Mouse (Mus musculus) forebrain, embryonic 16.5 days (tissue): ENCODE measurements around the gene Lrig1. TPM values are rescaled to one million over a fixed set of nuclear protein-coding genes. Genes with fewer than 3 reads are reported as not detected.

ENCODE experiments used
- ATAC-seq: fragments of 200-750 bp; cut with Nextera tagmentation; 2 replicates; pipeline ENCODE4 v1.8.0; 2017; ENCODE audit warnings: mild to moderate bottlenecking, moderate library complexity
- H3K27ac ChIP-seq: fragments of 300-500 bp; sonication (generic); 2 replicates; pipeline ENCODE4 v1.5.1; 2014; ENCODE audit warnings: low read length, control low read depth
- H3K27me3 ChIP-seq: fragments of 300-500 bp; sonication (generic); replicated peaks from 2 replicates; pipeline ENCODE4 v1.6.1; 2014; ENCODE audit warnings: low read length; ENCODE audit not compliant: control insufficient read depth, insufficient read depth
- H3K36me3 ChIP-seq: fragments of 300-500 bp; sonication (generic); 2 replicates; pipeline ENCODE4 v1.6.1; 2014; ENCODE audit not compliant: control insufficient read depth, insufficient read depth
- H3K4me1 ChIP-seq: fragments of 300-500 bp; sonication (generic); replicated peaks from 2 replicates; pipeline ENCODE4 v1.6.1; 2014; ENCODE audit warnings: low read length; ENCODE audit not compliant: control insufficient read depth, insufficient read depth
- H3K4me2 ChIP-seq: fragments of 300-500 bp; sonication (generic); 2 replicates; pipeline ENCODE4 v1.6.1; 2014; ENCODE audit warnings: mild to moderate bottlenecking, low read length, control low read depth
- H3K4me3 ChIP-seq: fragments of 300-500 bp; sonication (generic); replicated peaks from 2 replicates; pipeline ENCODE4 v1.5.1; 2014; ENCODE audit warnings: mild to moderate bottlenecking, low read length, control low read depth
- H3K9ac ChIP-seq: fragments of 300-500 bp; sonication (generic); replicated peaks from 2 replicates; pipeline ENCODE4 v1.6.1; 2014; ENCODE audit warnings: low read depth, low read length, control low read depth
- H3K9me3 ChIP-seq: fragments of 300-500 bp; sonication (generic); 2 replicates; pipeline ENCODE4 v1.6.1; 2016; ENCODE audit warnings: low read length; ENCODE audit not compliant: control insufficient read depth
- WGBS: fragments of 180-500 bp; shearing (Covaris S2); extraction: QIAGEN DNeasy Blood & Tissue Kit; methylation state at CpG from one replicate; pipeline ENCODE4 v1.1.7; 2014; 5-methylcytosine and 5-hydroxymethylcytosine counted together
- polyA plus RNA-seq: library from polyadenylated mRNA; unstranded; fragments of >200 nt; fragmentation: Nextera tagmentation; extraction: Ambion mirVana; gene quantifications from 2 replicates; pipeline ENCODE4 v1.2.1, GENCODE M21; 2015

Gene Lrig1
- polyA plus RNA-seq, 1 experiment from 2014 or later, result 8.3 TPM

- no peak for ATAC-seq
- H3K27me3 ChIP-seq, result no peaks in the 10 kb centered on the region
- peak overlapping the region; percentile 78 for H3K4me3 ChIP-seq
- H3K9ac ChIP-seq, result no peak overlapping the region
- under 1% methylated on average over 18 of the region's 18 CpGs for WGBS
- no peaks in the 10 kb centered on the region for H3K36me3 ChIP-seq
- no peaks in the 10 kb centered on the region for H3K9me3 ChIP-seq
- H3K4me1 ChIP-seq, result peaks cover 22% of the 10 kb centered on the region
- H3K4me2 ChIP-seq, result peak overlapping the region; percentile 94
- no peak overlapping the region for H3K27ac ChIP-seq
Observed at GRCm38 (mm10) chr6:94701071-94701470, 1.1 kb upstream of the Lrig1 start.

GRCm38 (mm10) chr6:94700612-94701011 is 654 bp upstream of the Lrig1 start:
- no peak overlapping the region for H3K9ac ChIP-seq
- peak overlapping the region; percentile 78 for H3K4me3 ChIP-seq
- no peak overlapping the region for H3K27ac ChIP-seq
- no peaks in the 10 kb centered on the region for H3K36me3 ChIP-seq
- WGBS, result under 1% methylated on average over 8 of the region's 8 CpGs
- H3K9me3 ChIP-seq, result no peaks in the 10 kb centered on the region
- H3K27me3 ChIP-seq, result no peaks in the 10 kb centered on the region
- peak overlapping the region; percentile 94 for H3K4me2 ChIP-seq
- ATAC-seq, result no peak
- H3K4me1 ChIP-seq, result peaks cover 22% of the 10 kb centered on the region

GRCm38 (mm10) chr6:94699173-94699987 is 578 bp downstream of the Lrig1 start:
- Histone ChIP-seq H3K27me3 (no peaks in the 10 kb centered on the region), H3K4me3 (peak overlapping the region; percentile 78), H3K36me3 (no peaks in the 10 kb centered on the region), H3K4me1 (peaks cover 22% of the 10 kb centered on the region), H3K9ac (peak overlapping the region; percentile 71), H3K27ac (peak overlapping the region; percentile 73), H3K9me3 (no peaks in the 10 kb centered on the region), H3K4me2 (peak overlapping the region; percentile 94)
- no peak; the same call in none of the 2 replicates for ATAC-seq
- WGBS, result under 1% methylated on average over 73 of the region's 95 CpGs

- H3K9ac ChIP-seq, result peak overlapping the region; percentile 71
- no peaks in the 10 kb centered on the region for H3K36me3 ChIP-seq
- peaks cover 22% of the 10 kb centered on the region for H3K4me1 ChIP-seq
- H3K27me3 ChIP-seq, result no peaks in the 10 kb centered on the region
- H3K4me3 ChIP-seq, result peak overlapping the region; percentile 78
- ATAC-seq, result no peak
- WGBS, result under 1% methylated on average over 11 of the region's 11 CpGs
- peak overlapping the region; percentile 94 for H3K4me2 ChIP-seq
- H3K27ac ChIP-seq, result no peak overlapping the region
- no peaks in the 10 kb centered on the region for H3K9me3 ChIP-seq
Observed at GRCm38 (mm10) chr6:94698509-94699172, 1.3 kb downstream of the Lrig1 start.

- H3K36me3 ChIP-seq, result no peaks in the 10 kb centered on the region
- H3K4me1 ChIP-seq, result peaks cover 22% of the 10 kb centered on the region
- no peak overlapping the region for H3K9ac ChIP-seq
- H3K27ac ChIP-seq, result no peak overlapping the region
- no peak for ATAC-seq
- H3K27me3 ChIP-seq, result no peaks in the 10 kb centered on the region; the same call in 1 of the 2 replicates
- no peaks in the 10 kb centered on the region for H3K9me3 ChIP-seq
- H3K4me3 ChIP-seq, result no peak overlapping the region
- WGBS, result 39% methylated on average over 1 of the region's 1 CpGs
- no peak overlapping the region; the same call in 1 of the 2 replicates for H3K4me2 ChIP-seq
Observed at GRCm38 (mm10) chr6:94697423-94697822, 2.5 kb downstream of the Lrig1 start.

- Histone ChIP-seq H3K27ac (no peak overlapping the region), H3K4me1 (peaks cover 24% of the 10 kb centered on the region), H3K9ac (no peak overlapping the region), H3K4me3 (no peak overlapping the region), H3K4me2 (no peak overlapping the region), H3K9me3 (no peaks in the 10 kb centered on the region), H3K36me3 (no peaks in the 10 kb centered on the region), H3K27me3 (no peaks in the 10 kb centered on the region; the same call in 1 of the 2 replicates)
- no peak for ATAC-seq
- WGBS, result 37% methylated on average over 10 of the region's 10 CpGs
Observed at GRCm38 (mm10) chr6:94696182-94697080, 3.5 kb downstream of the Lrig1 start.

- WGBS, result 51% methylated on average over 9 of the region's 9 CpGs
- Histone ChIP-seq H3K9ac (no peak overlapping the region), H3K4me1 (peaks cover 13% of the 10 kb centered on the region), H3K9me3 (no peaks in the 10 kb centered on the region), H3K4me2 (no peak overlapping the region), H3K27ac (no peak overlapping the region), H3K4me3 (no peak overlapping the region), H3K27me3 (no peaks in the 10 kb centered on the region; the same call in 1 of the 2 replicates), H3K36me3 (no peaks in the 10 kb centered on the region)
- ATAC-seq, result no peak
Observed at GRCm38 (mm10) chr6:94695121-94695930, 4.6 kb downstream of the Lrig1 start.

- H3K4me1 ChIP-seq, result peaks cover 13% of the 10 kb centered on the region
- no peak overlapping the region for H3K9ac ChIP-seq
- H3K9me3 ChIP-seq, result no peaks in the 10 kb centered on the region
- no peak overlapping the region for H3K4me3 ChIP-seq
- no peak overlapping the region for H3K27ac ChIP-seq
- no peaks in the 10 kb centered on the region; the same call in 1 of the 2 replicates for H3K27me3 ChIP-seq
- H3K4me2 ChIP-seq, result no peak overlapping the region
- ATAC-seq, result no peak
- H3K36me3 ChIP-seq, result no peaks in the 10 kb centered on the region
- WGBS, result 11% methylated on average over 1 of the region's 1 CpGs
Observed at GRCm38 (mm10) chr6:94694481-94694880, 5.5 kb downstream of the Lrig1 start.
